Mouse (Mus musculus) layer of hippocampus, adult 6 months (tissue): ENCODE measurements around the gene Pde11a. TPM values are rescaled to one million over a fixed set of nuclear protein-coding genes. Genes with fewer than 3 reads are reported as not detected.

Experiments
- long read RNA-seq, 2 experiments: library from polyadenylated mRNA; unstranded; transcript quantifications; one replicate each; pipeline ENCODE4 v2.0.0; 2019 to 2020
- microRNA-seq: library from miRNA; unstranded; fragments of <30 nt; microRNA quantifications from one replicate; pipeline ENCODE4 v1.2.0, GENCODE M21; 2020
- polyA plus RNA-seq: library from polyadenylated mRNA; unstranded; fragments of <200 nt; fragmentation: Nextera tagmentation; gene quantifications from 2 replicates; pipeline ENCODE4 v1.2.3, GENCODE M21; 2021

Gene Pde11a
- 1.4 and 1.6 TPM in 2 replicates for polyA plus RNA-seq
- long read RNA-seq, experiment 1, partial matches to known transcripts: 2 of 5 reads
- long read RNA-seq, experiment 1, other reads (novel, unspliced or antisense): 3 of 5 reads
- long read RNA-seq, experiment 2, full-length matches to known transcripts: 2 of 7 reads
- long read RNA-seq, experiment 2, partial matches to known transcripts: 2 of 7 reads
- long read RNA-seq, experiment 2, other reads (novel, unspliced or antisense): 3 of 7 reads

GRCm38 (mm10) chr2:76338215-76339156, at the start of gene Pde11a:
Gene Pde11a, minus strand, starts transcription at chr2:76338774.

DNA sequence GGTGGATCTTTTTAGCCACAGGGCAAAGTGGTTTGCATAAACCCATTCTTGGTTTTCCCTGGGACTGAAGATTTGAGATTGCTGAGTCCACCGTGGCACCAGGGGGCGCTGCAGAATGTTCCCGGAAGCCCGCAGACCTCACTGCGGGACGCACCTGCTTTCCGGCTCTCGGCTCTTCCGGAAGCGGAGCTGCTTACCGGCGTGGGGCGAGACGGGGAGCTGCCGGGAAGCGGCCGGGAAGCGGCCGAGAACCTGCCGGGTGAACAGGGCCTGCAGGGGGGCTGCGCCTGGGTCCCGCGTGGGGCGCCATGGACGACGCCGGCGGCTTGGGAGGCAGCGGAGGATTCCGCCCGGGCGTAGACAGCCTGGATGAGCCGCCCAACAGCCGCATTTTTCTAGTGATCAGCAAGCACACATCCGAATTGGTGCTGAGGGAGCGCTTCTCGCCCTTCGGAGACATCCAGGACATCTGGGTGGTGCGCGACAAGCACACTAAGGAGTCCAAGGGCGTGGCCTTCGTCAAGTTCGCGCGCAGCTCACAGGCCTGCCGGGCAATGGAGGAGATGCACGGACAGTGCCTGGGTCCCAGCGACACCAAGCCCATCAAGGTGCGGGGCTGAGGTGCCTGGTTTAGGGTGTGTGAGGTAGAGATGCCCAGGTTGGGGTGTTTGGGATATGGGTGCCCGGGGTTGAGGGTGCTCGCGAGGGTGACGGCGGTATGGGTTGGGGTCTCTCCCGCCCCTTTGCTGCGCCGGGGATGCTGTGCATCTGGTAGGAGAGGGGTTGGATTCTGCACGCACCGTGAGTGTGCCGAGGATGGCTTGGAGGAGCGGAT, 31.5 kb upstream of the Pde11a start, which contains the start of gene Rbm45:
Rbm45 (plus strand) TSS at position 164 of the 835 bp plus-strand sequence.

GRCm38 (mm10) chr2:76360226-76360625, 21.7 kb upstream of the Pde11a start, which contains the start of gene Cyct:
Gene Cyct, minus strand, starts transcription at chr2:76360450.

GRCm38 (mm10) chr2:75981440-75982081, 357.0 kb downstream of the Pde11a start, which contains the start of gene Ttc30a1:
Gene Ttc30a1, minus strand, starts transcription at chr2:75981967.

GRCm38 (mm10) chr2:75977752-75978368, 360.7 kb downstream of the Pde11a start, which contains the start of gene Ttc30a2:
Gene Ttc30a2, minus strand, starts transcription at chr2:75978170.

Small RNAs within 50 kb of the gene (microRNA-seq; reads per million reads assigned to microRNA genes)
- not detected for gene Gm44337

Other genes starting within 250 kb of the Pde11a start
- gene Cyct, start 21.7 kb upstream of the Pde11a start, polyA plus RNA-seq: not detected in 2 replicates
- 9.3 and 14.9 TPM in 2 replicates for gene Rbm45, start 31.2 kb upstream of the Pde11a start, polyA plus RNA-seq
- 21.0 and 27.6 TPM in 2 replicates for gene Osbpl6, start 67.7 kb upstream of the Pde11a start, polyA plus RNA-seq